Mouse (Mus musculus): ENCODE measurements around the gene Fpgs. TPM values are rescaled to one million over a fixed set of nuclear protein-coding genes. Genes with fewer than 3 reads are reported as not detected.
A peak's percentile ranks its signal among the peaks of the same experiment; 100 is the strongest.

Gene Fpgs
- polyA plus RNA-seq, 2 experiments, result 21.6 to 45.3 TPM

DNA sequence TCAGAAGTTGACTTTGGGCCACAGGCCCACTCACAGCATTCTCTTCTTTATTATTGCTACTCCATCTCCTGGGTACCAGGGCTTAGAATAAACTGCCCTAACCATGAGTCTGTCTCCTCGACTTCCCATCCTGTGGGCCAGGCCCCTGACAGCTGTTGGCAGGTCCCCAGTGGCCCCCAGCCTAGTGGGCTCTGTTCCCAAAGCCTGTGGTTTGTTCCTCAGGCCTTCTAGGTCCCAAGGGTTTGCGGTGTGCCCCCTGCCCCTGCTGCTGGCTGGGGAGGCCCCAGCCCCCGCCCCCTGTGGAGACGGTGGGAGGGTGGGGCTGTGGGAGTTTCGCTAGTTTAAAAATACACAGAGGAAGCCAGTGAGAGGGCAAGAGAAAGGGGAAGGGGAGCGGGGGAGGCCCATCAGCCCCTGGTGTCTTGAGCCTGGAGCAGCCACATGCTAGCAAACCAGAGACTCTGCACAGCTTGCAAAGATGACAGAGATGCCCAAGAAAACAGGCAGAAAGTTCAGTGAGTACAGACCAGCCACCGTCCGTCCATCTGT, 16.8 kb upstream of the Fpgs start, which contains the start of gene Sh2d3c:
Sh2d3c (plus strand) TSS at position 375 of the 549 bp plus-strand sequence.
- ATAC-seq (ENCODE audit: insufficient read depth) (no peak), DNase-seq (ENCODE audit: low read depth in 3 of 3, low spot score in 3 of 3) (no peak)
- peak within 1 kb of the TSS; percentile 1 to 36 for H3K4me3 ChIP-seq (ENCODE audit: insufficient read depth in 1 of 2, low read depth in 2 of 2, low read length in 2 of 2)
- H3K9me3 ChIP-seq (ENCODE audit: control insufficient read depth, low read length), result no peaks in the 10 kb centered on the region
- WGBS (ENCODE audit: insufficient replicate concordance), result 20% methylated on average over 8 of the region's 8 CpGs
- TF ChIP-seq CTCF (IDR thresholded peaks at IDR 0.05; ENCODE audit: low read depth) (no peak), EP300 (IDR thresholded peaks at IDR 0.05; ENCODE audit: low read depth) (no peak)
- no peaks in the 10 kb centered on the region for H3K27me3 ChIP-seq (ENCODE audit: control insufficient read depth, insufficient read depth, low read length)
- H3K9ac ChIP-seq (replicated peaks), result no peak within 1 kb of the TSS
- no peaks in the 10 kb centered on the region for H3K36me3 ChIP-seq (replicated peaks; ENCODE audit: control insufficient read depth, insufficient read depth, low read depth)
- H3K27ac ChIP-seq, result no peak within 1 kb of the TSS
- H3K4me1 ChIP-seq (replicated peaks; ENCODE audit: control insufficient read depth in 2 of 2, insufficient read depth in 2 of 2, low read length in 1 of 2), result peaks cover 0 to 6% of the 10 kb centered on the region in 2 experiments; a peak in 3 of 4 replicates
- peak within 1 kb of the TSS; percentile 31 for H3K4me2 ChIP-seq (ENCODE audit: low read depth)

DNA sequence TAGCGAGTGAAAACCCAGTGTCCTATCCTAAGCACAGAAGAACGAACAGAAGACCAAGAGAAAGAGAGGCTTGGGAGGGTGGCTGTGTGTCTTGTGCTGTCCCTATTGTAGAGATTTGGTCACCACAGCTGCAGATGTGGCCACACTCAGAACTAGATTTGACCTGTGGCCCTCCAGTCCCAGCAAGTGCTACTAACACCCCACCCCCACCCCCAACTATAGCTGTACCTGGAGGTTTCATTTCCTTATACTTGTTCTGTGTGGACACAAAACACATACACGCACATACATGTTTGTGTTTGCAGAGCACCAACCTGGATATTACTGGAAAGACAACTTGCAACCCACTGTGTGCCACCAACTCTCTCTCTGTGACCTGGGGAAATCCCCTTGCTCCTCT, 16.1 kb upstream of the Fpgs start:
- H3K9ac ChIP-seq (replicated peaks), result no peak overlapping the region
- no peaks in the 10 kb centered on the region for H3K27me3 ChIP-seq (ENCODE audit: control insufficient read depth, insufficient read depth, low read length)
- peaks cover 0 to 9% of the 10 kb centered on the region in 2 experiments; a peak in 3 of 4 replicates for H3K4me1 ChIP-seq (replicated peaks; ENCODE audit: control insufficient read depth in 2 of 2, insufficient read depth in 2 of 2, low read length in 1 of 2)
- no peak overlapping the region for H3K27ac ChIP-seq
- H3K4me2 ChIP-seq (ENCODE audit: low read depth), result no peak overlapping the region
- H3K36me3 ChIP-seq (replicated peaks; ENCODE audit: control insufficient read depth, insufficient read depth, low read depth), result no peaks in the 10 kb centered on the region
- 60% methylated on average over 3 of the region's 3 CpGs for WGBS (ENCODE audit: insufficient replicate concordance)
- ATAC-seq (ENCODE audit: insufficient read depth), result no peak
- TF ChIP-seq CTCF (IDR thresholded peaks at IDR 0.05; ENCODE audit: low read depth) (no peak), EP300 (IDR thresholded peaks at IDR 0.05; ENCODE audit: low read depth) (no peak)
- DNase-seq (ENCODE audit: low read depth in 3 of 3, low spot score in 3 of 3), result no peak
- H3K9me3 ChIP-seq (ENCODE audit: control insufficient read depth, low read length), result no peaks in the 10 kb centered on the region
- H3K4me3 ChIP-seq (ENCODE audit: insufficient read depth in 1 of 2, low read depth in 2 of 2, low read length in 2 of 2), result no peak overlapping the region

- TF ChIP-seq CTCF (IDR thresholded peaks at IDR 0.05; ENCODE audit: low read depth) (no peak), EP300 (IDR thresholded peaks at IDR 0.05; ENCODE audit: low read depth) (no peak)
- H3K27ac ChIP-seq, result no peak overlapping the region
Observed at GRCm38 (mm10) chr2:32718761-32719160, 14.8 kb upstream of the Fpgs start.

GRCm38 (mm10) chr2:32714987-32715425, 11.1 kb upstream of the Fpgs start:
- ATAC-seq (ENCODE audit: insufficient read depth) (no peak), DNase-seq (ENCODE audit: low read depth in 3 of 3, low spot score in 3 of 3) (no peak)
- 17% methylated on average over 4 of the region's 4 CpGs for WGBS (ENCODE audit: insufficient replicate concordance)
- Histone ChIP-seq H3K27me3 (ENCODE audit: control insufficient read depth, insufficient read depth, low read length) (no peaks in the 10 kb centered on the region), H3K4me3 (ENCODE audit: insufficient read depth in 1 of 2, low read depth in 2 of 2, low read length in 2 of 2) (no peak overlapping the region), H3K4me2 (ENCODE audit: low read depth) (no peak overlapping the region), H3K36me3 (replicated peaks; ENCODE audit: control insufficient read depth, insufficient read depth, low read depth) (peaks cover 7% of the 10 kb centered on the region), H3K9ac (replicated peaks) (no peak overlapping the region), H3K27ac (0 out of 2 replicates have a peak overlapping the region, but pooled peaks have one; percentile 46), H3K9me3 (ENCODE audit: control insufficient read depth, low read length) (no peaks in the 10 kb centered on the region), H3K4me1 (replicated peaks; ENCODE audit: control insufficient read depth in 2 of 2, insufficient read depth in 2 of 2, low read length in 1 of 2) (peaks cover 12 to 23% of the 10 kb centered on the region in 2 experiments)
- TF ChIP-seq CTCF (IDR thresholded peaks at IDR 0.05; ENCODE audit: low read depth) (no peak), EP300 (IDR thresholded peaks at IDR 0.05; ENCODE audit: low read depth) (no peak)

More at GRCm38 (mm10) chr2:32718761-32719160, 14.8 kb upstream of the Fpgs start:
- Histone ChIP-seq H3K36me3 (replicated peaks; ENCODE audit: control insufficient read depth, insufficient read depth, low read depth) (no peaks in the 10 kb centered on the region), H3K4me3 (ENCODE audit: insufficient read depth in 1 of 2, low read depth in 2 of 2, low read length in 2 of 2) (no peak overlapping the region), H3K4me1 (replicated peaks; ENCODE audit: control insufficient read depth in 2 of 2, insufficient read depth in 2 of 2, low read length in 1 of 2) (peaks cover 3 to 21% of the 10 kb centered on the region in 2 experiments; a peak in 3 of 4 replicates), H3K27me3 (ENCODE audit: control insufficient read depth, insufficient read depth, low read length) (no peaks in the 10 kb centered on the region), H3K4me2 (ENCODE audit: low read depth) (no peak overlapping the region), H3K9me3 (ENCODE audit: control insufficient read depth, low read length) (no peaks in the 10 kb centered on the region), H3K9ac (replicated peaks) (no peak overlapping the region)
- WGBS (ENCODE audit: insufficient replicate concordance), result 42% methylated on average over 9 of the region's 9 CpGs
- DNase-seq (ENCODE audit: low read depth in 3 of 3, low spot score in 3 of 3) (no peak), ATAC-seq (ENCODE audit: insufficient read depth) (no peak)

GRCm38 (mm10) chr2:32714117-32714986, 10.4 kb upstream of the Fpgs start:
- H3K9ac ChIP-seq (replicated peaks), result no peak overlapping the region; the same call in 1 of the 2 replicates
- H3K4me2 ChIP-seq (ENCODE audit: low read depth), result peak overlapping the region; percentile 72
- no peak overlapping the region; a peak in 1 of 4 replicates for H3K4me3 ChIP-seq (ENCODE audit: insufficient read depth in 1 of 2, low read depth in 2 of 2, low read length in 2 of 2)
- no peaks in the 10 kb centered on the region for H3K27me3 ChIP-seq (ENCODE audit: control insufficient read depth, insufficient read depth, low read length)
- H3K9me3 ChIP-seq (ENCODE audit: control insufficient read depth, low read length), result no peaks in the 10 kb centered on the region
- ATAC-seq (ENCODE audit: insufficient read depth) (no peak), DNase-seq (ENCODE audit: low read depth in 3 of 3, low spot score in 3 of 3) (no peak)
- TF ChIP-seq EP300 (IDR thresholded peaks at IDR 0.05; ENCODE audit: low read depth) (no peak), CTCF (IDR thresholded peaks at IDR 0.05; ENCODE audit: low read depth) (no peak)
- WGBS (ENCODE audit: insufficient replicate concordance), result 30% methylated on average over 11 of the region's 11 CpGs
- H3K27ac ChIP-seq, result peak overlapping the region; percentile 18; the same call in 1 of the 2 replicates
- H3K36me3 ChIP-seq (replicated peaks; ENCODE audit: control insufficient read depth, insufficient read depth, low read depth), result peaks cover 14% of the 10 kb centered on the region
- H3K4me1 ChIP-seq (replicated peaks; ENCODE audit: control insufficient read depth in 2 of 2, insufficient read depth in 2 of 2, low read length in 1 of 2), result peaks cover 12 to 23% of the 10 kb centered on the region in 2 experiments

Data from liver, embryonic 14.5 days (tissue).